Mouse (Mus musculus) kidney, embryonic 14.5 days (tissue): ENCODE measurements at regions not wholly inside any gene's neighbourhood (a gene's known extent, or its start where the extent isn't known, plus 50 kb on each side); places are given as distances from the start of the nearest gene placed in this dataset.
"Not testable (repeated sequence)": the region's sequence is repeated elsewhere in the genome, so short reads cannot be mapped to it uniquely, and the experiment has no call there.

ENCODE experiments used
- ATAC-seq: fragments of 200-750 bp; cut with Nextera tagmentation; 2 replicates; pipeline ENCODE4 v1.8.0; 2017; ENCODE audit warnings: moderate number of reproducible peaks, mild to moderate bottlenecking, moderate TSS enrichment, moderate library complexity; ENCODE audit not compliant: low FRiP score, low TSS enrichment
- H3K27ac ChIP-seq: fragments of 300-500 bp; sonication (generic); 2 replicates; pipeline ENCODE4 v1.5.1; 2014; ENCODE audit warnings: low read depth, mild to moderate bottlenecking, low read length, moderate library complexity, mixed read lengths
- H3K27me3 ChIP-seq: fragments of 300-500 bp; sonication (generic); 2 replicates; pipeline ENCODE4 v1.6.1; 2014; ENCODE audit warnings: mild to moderate bottlenecking, low read length; ENCODE audit not compliant: control insufficient read depth, insufficient read depth
- H3K36me3 ChIP-seq: fragments of 300-500 bp; sonication (generic); 2 replicates; pipeline ENCODE4 v1.6.1; 2014; ENCODE audit warnings: low read length, mixed read lengths; ENCODE audit not compliant: control insufficient read depth, insufficient read depth
- H3K4me1 ChIP-seq: fragments of 300-500 bp; sonication (generic); 2 replicates; pipeline ENCODE4 v1.6.1; 2014; ENCODE audit warnings: low read length, mixed read lengths; ENCODE audit not compliant: control insufficient read depth, insufficient read depth
- H3K4me2 ChIP-seq: fragments of 300-500 bp; sonication (generic); replicated peaks from 2 replicates; pipeline ENCODE4 v1.6.1; 2014; ENCODE audit warnings: low read depth, mild to moderate bottlenecking, low read length
- H3K4me3 ChIP-seq: fragments of 300-500 bp; sonication (generic); 2 replicates; pipeline ENCODE4 v1.5.1; 2014; ENCODE audit warnings: mild to moderate bottlenecking, low read length
- H3K9ac ChIP-seq: fragments of 300-500 bp; sonication (generic); 2 replicates; pipeline ENCODE4 v1.6.1; 2014; ENCODE audit warnings: low read depth, mild to moderate bottlenecking, low read length, moderate library complexity
- H3K9me3 ChIP-seq: fragments of 300-500 bp; sonication (generic); 2 replicates; pipeline ENCODE4 v1.6.1; 2016; ENCODE audit warnings: low read length; ENCODE audit not compliant: control insufficient read depth
- WGBS: fragments of 180-500 bp; shearing (Covaris S2); extraction: QIAGEN DNeasy Blood & Tissue Kit; methylation state at CpG from one replicate; pipeline ENCODE4 v1.1.7; 2014; 5-methylcytosine and 5-hydroxymethylcytosine counted together

DNA sequence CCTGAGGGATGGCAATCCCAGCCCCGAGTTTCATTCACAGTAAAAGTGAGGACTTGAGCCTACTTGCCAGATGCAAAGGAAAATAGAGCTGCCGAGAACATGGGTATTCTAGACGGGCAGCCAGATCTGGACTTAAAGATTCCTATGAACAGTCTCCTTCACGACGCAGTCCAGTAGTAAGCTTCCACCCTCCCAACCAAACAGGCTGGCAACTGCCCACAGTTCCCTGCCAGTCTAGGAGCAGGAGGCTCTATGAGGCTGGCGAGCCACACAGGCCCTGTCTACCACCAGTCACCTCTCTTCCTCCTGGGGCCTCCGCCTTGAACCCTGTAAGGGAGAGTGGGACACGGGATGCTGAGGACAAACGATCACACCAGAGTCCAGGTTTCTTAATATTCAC, 153.5 kb upstream of the Snrpn start:
- 88% methylated on average over 9 of the region's 9 CpGs for WGBS
- H3K36me3 ChIP-seq: no peaks in the 10 kb centered on the region
- H3K27me3 ChIP-seq: no peaks in the 10 kb centered on the region

GRCm38 (mm10) chr7:60244187-60244866, 104.3 kb upstream of the Snrpn start:
- Histone ChIP-seq H3K4me3 (peak overlapping the region; percentile 30), H3K4me2 (peak overlapping the region; percentile 19)
- 21% methylated on average over 22 of the region's 22 CpGs for WGBS
- H3K27me3 ChIP-seq, H3K9ac ChIP-seq, H3K36me3 ChIP-seq, H3K9me3 ChIP-seq, H3K27ac ChIP-seq, H3K4me1 ChIP-seq: not testable (repeated sequence)
- peak; percentile 100 for ATAC-seq

More for the DNA sequence above, 153.5 kb upstream of the Snrpn start:
- H3K9ac ChIP-seq: no peak overlapping the region
- no peak for ATAC-seq
- H3K27ac ChIP-seq: no peak overlapping the region
- no peaks in the 10 kb centered on the region for H3K9me3 ChIP-seq
- H3K4me2 ChIP-seq: no peak overlapping the region
- H3K4me1 ChIP-seq: no peaks in the 10 kb centered on the region
- H3K4me3 ChIP-seq: no peak overlapping the region

- not testable (repeated sequence) for H3K4me1 ChIP-seq, H3K27ac ChIP-seq, H3K27me3 ChIP-seq, H3K36me3 ChIP-seq, H3K9ac ChIP-seq, H3K9me3 ChIP-seq
- Histone ChIP-seq H3K4me2 (0 out of 2 replicates have a peak overlapping the region, but pooled peaks have one; percentile 12), H3K4me3 (peak overlapping the region; percentile 33)
- WGBS: 38% methylated on average over 11 of the region's 11 CpGs
- ATAC-seq: peak; percentile 89; the same call in 1 of the 2 replicates
Measured at GRCm38 (mm10) chr7:60243746-60244145, 103.7 kb upstream of the Snrpn start.

- 11% methylated on average over 4 of the region's 4 CpGs for WGBS
- H3K9me3 ChIP-seq, H3K36me3 ChIP-seq, H3K4me3 ChIP-seq, H3K4me2 ChIP-seq, H3K27ac ChIP-seq, ATAC-seq, H3K27me3 ChIP-seq, H3K4me1 ChIP-seq, H3K9ac ChIP-seq: not testable (repeated sequence)
Measured at GRCm38 (mm10) chr7:60238595-60239195, 98.7 kb upstream of the Snrpn start.

DNA sequence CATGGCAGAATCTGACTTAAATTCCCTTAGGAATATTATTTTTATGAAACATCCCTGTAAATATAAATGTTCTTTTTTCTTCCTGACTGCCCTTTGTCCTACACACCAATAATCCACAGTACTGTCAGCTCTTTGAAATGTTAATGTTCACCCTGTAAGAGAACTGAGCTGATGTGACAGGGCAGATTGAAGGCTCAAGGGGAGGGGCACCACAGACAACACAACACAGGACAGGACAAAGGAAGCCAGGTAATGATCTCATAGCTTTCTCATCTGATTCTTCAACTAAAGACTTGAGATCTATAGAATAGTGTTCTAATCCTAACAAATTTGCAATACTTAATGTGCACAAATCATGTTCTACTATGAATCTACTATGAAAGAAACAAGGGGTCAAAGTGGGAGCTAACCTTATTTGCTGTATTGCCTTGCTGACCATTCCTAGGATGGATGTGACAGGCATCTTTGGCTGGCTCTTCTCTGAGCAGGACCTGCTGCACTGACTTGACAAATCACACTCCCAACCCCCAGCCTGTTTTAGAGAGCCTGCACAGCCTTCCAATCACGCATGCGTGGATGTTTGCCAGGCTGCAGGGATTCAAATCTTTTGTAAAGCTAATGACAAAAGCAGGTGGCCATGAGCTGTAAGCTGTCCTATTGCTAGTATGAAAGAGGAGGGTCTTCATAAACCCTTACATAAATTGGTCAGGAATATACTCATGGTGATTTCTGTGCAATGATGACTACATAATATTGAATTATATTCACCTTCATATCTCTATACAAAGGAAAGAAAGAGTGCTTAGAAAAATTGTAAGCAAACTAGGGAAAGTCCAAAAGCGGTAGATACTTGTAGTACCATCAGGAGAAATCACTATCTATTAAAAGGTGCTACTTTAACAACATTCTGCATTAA, 76.6 kb upstream of the Snrpn start:
- not testable (repeated sequence) for H3K4me1 ChIP-seq, H3K9me3 ChIP-seq, ATAC-seq, H3K27me3 ChIP-seq, H3K27ac ChIP-seq, H3K4me2 ChIP-seq, H3K36me3 ChIP-seq, H3K9ac ChIP-seq, H3K4me3 ChIP-seq
- WGBS: 45% methylated on average over 3 of the region's 3 CpGs
